Mouse (Mus musculus) liver, embryonic 14.5 days (tissue): Measurements from ENCODE around the gene Rassf7. TPM values are rescaled to one million over a fixed set of nuclear protein-coding genes. Genes with fewer than 3 reads are reported as not detected.
A peak's percentile ranks its signal among the peaks of the same experiment; 100 is the strongest.

Experiments
- ATAC-seq: fragments of 200-750 bp; cut with Nextera tagmentation; 2 replicates; pipeline ENCODE4 v1.8.0; 2017; ENCODE audit warnings: moderate number of reproducible peaks, mild to moderate bottlenecking, moderate library complexity; ENCODE audit not compliant: insufficient read depth
- DNase-seq, 3 experiments: peaks; one replicate each; pipeline ENCODE4 v3.0.0-alpha.2; 2012 to 2013; ENCODE audit warnings: low read depth in 3 of 3, low spot score in 3 of 3
- H3K27ac ChIP-seq: fragments of 300-500 bp; sonication (generic); 2 replicates; pipeline ENCODE4 v1.5.1; 2014; ENCODE audit warnings: moderate library complexity, mild to moderate bottlenecking, control low read depth, inconsistent platforms
- H3K27me3 ChIP-seq: fragments of 300-500 bp; sonication (generic); 2 replicates; pipeline ENCODE4 v1.6.1; 2014; ENCODE audit warnings: mild to moderate bottlenecking, low read length, moderate library complexity; ENCODE audit not compliant: control insufficient read depth, insufficient read depth
- H3K36me3 ChIP-seq: fragments of 300-500 bp; sonication (generic); replicated peaks from 2 replicates; pipeline ENCODE4 v1.6.1; 2014; ENCODE audit warnings: low read depth; ENCODE audit not compliant: control insufficient read depth, insufficient read depth
- H3K4me1 ChIP-seq, 2 experiments: fragments of 200-500 bp in 1 of 2; fragments of 300-500 bp in 1 of 2; sonication (generic) in 1 of 2; replicated peaks; 2 replicates each; pipeline ENCODE4 v1.6.1; 2012 to 2014; ENCODE audit warnings: antibody characterized with exemption in 1 of 2, inconsistent platforms in 1 of 2, low read length in 1 of 2; ENCODE audit not compliant: control insufficient read depth in 2 of 2, insufficient read depth in 2 of 2
- H3K4me2 ChIP-seq: fragments of 300-500 bp; sonication (generic); 2 replicates; pipeline ENCODE4 v1.6.1; 2014; ENCODE audit warnings: low read depth, mild to moderate bottlenecking, control low read depth, moderate library complexity
- H3K4me3 ChIP-seq, 2 experiments: fragments of 200-500 bp in 1 of 2; fragments of 300-500 bp in 1 of 2; sonication (generic) in 1 of 2; 2 replicates each; pipeline ENCODE4 v1.5.1; 2012 to 2014; ENCODE audit warnings: low read depth in 2 of 2, low read length in 2 of 2, mild to moderate bottlenecking in 2 of 2, control low read depth in 1 of 2, inconsistent platforms in 1 of 2, moderate library complexity in 1 of 2; ENCODE audit not compliant: insufficient read depth in 1 of 2
- H3K9ac ChIP-seq: fragments of 300-500 bp; sonication (generic); replicated peaks from 2 replicates; pipeline ENCODE4 v1.6.1; 2014; ENCODE audit warnings: mild to moderate bottlenecking, control low read depth, moderate library complexity
- H3K9me3 ChIP-seq: fragments of 300-500 bp; sonication (generic); 2 replicates; pipeline ENCODE4 v1.6.1; 2016; ENCODE audit warnings: low read length, mixed read lengths; ENCODE audit not compliant: control insufficient read depth
- CTCF ChIP-seq: IDR thresholded peaks from 2 replicates; pipeline ENCODE4 v1.5.1; 2016; ENCODE audit warnings: antibody characterized with exemption, low read depth, control low read depth
- EP300 ChIP-seq: IDR thresholded peaks from 2 replicates; pipeline ENCODE4 v1.6.1; 2016; ENCODE audit warnings: antibody characterized with exemption, low read depth
- WGBS: fragments of 180-500 bp; shearing (Covaris S2); extraction: QIAGEN DNeasy Blood & Tissue Kit; methylation state at CpG from one replicate; pipeline ENCODE4 v1.1.7; 2014; ENCODE audit not compliant: insufficient replicate concordance; 5-methylcytosine and 5-hydroxymethylcytosine counted together
- microRNA counts: library from miRNA; unstranded; fragments of <30 nt; microRNA quantifications from one replicate; lab custom pipeline; 2016
- microRNA-seq: library from miRNA; unstranded; fragments of <30 nt; microRNA quantifications from one replicate; pipeline ENCODE4, GENCODE M21; 2016
- polyA plus RNA-seq, 2 experiments: library from polyadenylated mRNA; depleted of rRNA in 1 of 2; stranded (reverse) in 1 of 2; unstranded in 1 of 2; fragments of >200 nt; fragmentation: Nextera tagmentation in 1 of 2; extraction: Ambion mirVana in 1 of 2; gene quantifications; 2 replicates each; pipeline versions ENCODE4 v1.2.1 to v1.2.3; 2012 to 2014

Rassf7 gene
- polyA plus RNA-seq, 2 experiments = 16.8 to 21.6 TPM

GRCm38 (mm10) chr7:141265739-141266561, 50.3 kb downstream of the Rassf7 start, which contains the start of gene Irf7:
TSS of gene Irf7 (minus strand) at chr7:141266481.
- H3K4me3 ChIP-seq = peak within 1 kb of the TSS; percentile 64 to 97
- WGBS = 4% methylated on average over 25 of the region's 25 CpGs
- ATAC-seq (peak; percentile 78), DNase-seq (peak; percentile 60 to 74 (median 69))
- peak within 1 kb of the TSS; percentile 74 for H3K4me2 ChIP-seq
- H3K27ac ChIP-seq = no peak within 1 kb of the TSS; the same call in 1 of the 2 replicates
- no peaks in the 10 kb centered on the region; the same call in 1 of the 2 replicates for H3K27me3 ChIP-seq
- H3K9me3 ChIP-seq = no peaks in the 10 kb centered on the region
- H3K36me3 ChIP-seq = peaks cover 28% of the 10 kb centered on the region
- H3K4me1 ChIP-seq = peaks cover 13 to 17% of the 10 kb centered on the region in 2 experiments
- TF ChIP-seq CTCF (no peak), EP300 (no peak)
- H3K9ac ChIP-seq = peak within 1 kb of the TSS; percentile 62

MicroRNA genes within 50 kb of the gene (microRNA counts, 519-probe panel; counts per million panel counts)
- 6,333 counts per million, percentile 52 among the panel's probes with 10 or more counts for microRNA mmu-miR-210 (lab: Ali Mortazavi, UCI)

Small RNA genes within 50 kb of the gene (microRNA-seq; reads per million reads assigned to microRNA genes)
- gene Mir210 = 1,144 reads per million, percentile 74 among the genes with 10 or more reads in this experiment

Other genes with a start within 250 kb of the Rassf7 start
- 34.2 and 35.7 TPM in 2 replicates for gene Ifitm1, start 248.6 kb upstream of the Rassf7 start, polyA plus RNA-seq (2012; rRNA removed)
- 20.2 and 30.9 TPM in 2 replicates for gene Ifitm1, start 248.6 kb upstream of the Rassf7 start, polyA plus RNA-seq (2014; fragmentation: Nextera tagmentation; extraction: Ambion mirVana)
- gene Ifitm3, start 205.1 kb upstream of the Rassf7 start, polyA plus RNA-seq (2012; rRNA removed) = 27.8 and 30.8 TPM in 2 replicates
- gene Ifitm3, start 205.1 kb upstream of the Rassf7 start, polyA plus RNA-seq (2014; fragmentation: Nextera tagmentation; extraction: Ambion mirVana) = 61.5 and 73.5 TPM in 2 replicates
- gene Ifitm6, start 197.9 kb upstream of the Rassf7 start, polyA plus RNA-seq (2012; rRNA removed) = 8.3 and 9.2 TPM in 2 replicates
- 6.0 and 9.6 TPM in 2 replicates for gene Ifitm6, start 197.9 kb upstream of the Rassf7 start, polyA plus RNA-seq (2014; fragmentation: Nextera tagmentation; extraction: Ambion mirVana)
- gene Gm17387, start 186.7 kb upstream of the Rassf7 start, polyA plus RNA-seq (2012; rRNA removed) = not detected in 2 replicates
- not detected in 2 replicates for gene Gm17387, start 186.7 kb upstream of the Rassf7 start, polyA plus RNA-seq (2014; fragmentation: Nextera tagmentation; extraction: Ambion mirVana)
- 0.64 and 0.84 TPM in 2 replicates for gene B4galnt4, start 154.8 kb upstream of the Rassf7 start, polyA plus RNA-seq (2012; rRNA removed)
- 0.39 and 0.68 TPM in 2 replicates for gene B4galnt4, start 154.8 kb upstream of the Rassf7 start, polyA plus RNA-seq (2014; fragmentation: Nextera tagmentation; extraction: Ambion mirVana)
- 0.33 and 0.51 TPM in 2 replicates for gene Pkp3, start 137.6 kb upstream of the Rassf7 start, polyA plus RNA-seq (2012; rRNA removed)
- 0.36 and 0.80 TPM in 2 replicates for gene Pkp3, start 137.6 kb upstream of the Rassf7 start, polyA plus RNA-seq (2014; fragmentation: Nextera tagmentation; extraction: Ambion mirVana)
- 9.8 and 10.8 TPM in 2 replicates for gene Sigirr, start 115.3 kb upstream of the Rassf7 start, polyA plus RNA-seq (2012; rRNA removed)
- gene Sigirr, start 115.3 kb upstream of the Rassf7 start, polyA plus RNA-seq (2014; fragmentation: Nextera tagmentation; extraction: Ambion mirVana) = 16.0 and 18.4 TPM in 2 replicates
- 0.30 and 0.53 TPM in 2 replicates for gene Ano9, start 98.1 kb upstream of the Rassf7 start, polyA plus RNA-seq (2012; rRNA removed)
- gene Ano9, start 98.1 kb upstream of the Rassf7 start, polyA plus RNA-seq (2014; fragmentation: Nextera tagmentation; extraction: Ambion mirVana) = 0.24 and 0.27 TPM in 2 replicates
- 72.2 and 72.8 TPM in 2 replicates for gene Ptdss2, start 93.5 kb upstream of the Rassf7 start, polyA plus RNA-seq (2012; rRNA removed)
- 111 and 130 TPM in 2 replicates for gene Ptdss2, start 93.5 kb upstream of the Rassf7 start, polyA plus RNA-seq (2014; fragmentation: Nextera tagmentation; extraction: Ambion mirVana)
- gene Rnh1, start 43.0 kb upstream of the Rassf7 start, polyA plus RNA-seq (2012; rRNA removed) = 26.5 and 29.1 TPM in 2 replicates
- 54.6 and 59.7 TPM in 2 replicates for gene Rnh1, start 43.0 kb upstream of the Rassf7 start, polyA plus RNA-seq (2014; fragmentation: Nextera tagmentation; extraction: Ambion mirVana)
- gene Hras, start 21.9 kb upstream of the Rassf7 start, polyA plus RNA-seq (2012; rRNA removed) = 50.8 and 66.8 TPM in 2 replicates
- 84.4 and 102 TPM in 2 replicates for gene Hras, start 21.9 kb upstream of the Rassf7 start, polyA plus RNA-seq (2014; fragmentation: Nextera tagmentation; extraction: Ambion mirVana)
- gene Lrrc56, start 21.7 kb upstream of the Rassf7 start, polyA plus RNA-seq (2012; rRNA removed) = 15.3 and 20.3 TPM in 2 replicates
- 10.4 and 10.9 TPM in 2 replicates for gene Lrrc56, start 21.7 kb upstream of the Rassf7 start, polyA plus RNA-seq (2014; fragmentation: Nextera tagmentation; extraction: Ambion mirVana)
- gene Lmntd2, start 1.8 kb upstream of the Rassf7 start, polyA plus RNA-seq (2012; rRNA removed) = 2.0 and 2.3 TPM in 2 replicates
- gene Lmntd2, start 1.8 kb upstream of the Rassf7 start, polyA plus RNA-seq (2014; fragmentation: Nextera tagmentation; extraction: Ambion mirVana) = 0.25 and 0.66 TPM in 2 replicates
- gene Phrf1, start 12.9 kb downstream of the Rassf7 start, polyA plus RNA-seq (2012; rRNA removed) = 10.4 and 14.1 TPM in 2 replicates
- gene Phrf1, start 12.9 kb downstream of the Rassf7 start, polyA plus RNA-seq (2014; fragmentation: Nextera tagmentation; extraction: Ambion mirVana) = 25.7 and 28.3 TPM in 2 replicates
- 4.6 and 5.4 TPM in 2 replicates for gene Irf7, start 50.6 kb downstream of the Rassf7 start, polyA plus RNA-seq (2012; rRNA removed)
- gene Irf7, start 50.6 kb downstream of the Rassf7 start, polyA plus RNA-seq (2014; fragmentation: Nextera tagmentation; extraction: Ambion mirVana) = 4.8 and 5.1 TPM in 2 replicates
- gene Cdhr5, start 60.9 kb downstream of the Rassf7 start, polyA plus RNA-seq (2012; rRNA removed) = 0.07 and 0.11 TPM in 2 replicates
- gene Cdhr5, start 60.9 kb downstream of the Rassf7 start, polyA plus RNA-seq (2014; fragmentation: Nextera tagmentation; extraction: Ambion mirVana) = 0.24 and 0.27 TPM in 2 replicates
- 0.16 TPM in 1 of 2 replicates, not detected in the other for gene Sct, start 63.3 kb downstream of the Rassf7 start, polyA plus RNA-seq (2012; rRNA removed)
- gene Sct, start 63.3 kb downstream of the Rassf7 start, polyA plus RNA-seq (2014; fragmentation: Nextera tagmentation; extraction: Ambion mirVana) = 0.22 and 0.30 TPM in 2 replicates
- not detected in 2 replicates for gene Drd4, start 76.1 kb downstream of the Rassf7 start, polyA plus RNA-seq (2012; rRNA removed)
- gene Drd4, start 76.1 kb downstream of the Rassf7 start, polyA plus RNA-seq (2014; fragmentation: Nextera tagmentation; extraction: Ambion mirVana) = not detected in 2 replicates
- gene Deaf1, start 111.8 kb downstream of the Rassf7 start, polyA plus RNA-seq (2012; rRNA removed) = 6.9 and 7.8 TPM in 2 replicates
- gene Deaf1, start 111.8 kb downstream of the Rassf7 start, polyA plus RNA-seq (2014; fragmentation: Nextera tagmentation; extraction: Ambion mirVana) = 11.1 and 13.6 TPM in 2 replicates
- 10.7 and 13.6 TPM in 2 replicates for gene Tmem80, start 111.9 kb downstream of the Rassf7 start, polyA plus RNA-seq (2012; rRNA removed)
- 11.3 and 13.0 TPM in 2 replicates for gene Tmem80, start 111.9 kb downstream of the Rassf7 start, polyA plus RNA-seq (2014; fragmentation: Nextera tagmentation; extraction: Ambion mirVana)
- 7.9 and 8.3 TPM in 2 replicates for gene Eps8l2, start 123.0 kb downstream of the Rassf7 start, polyA plus RNA-seq (2012; rRNA removed)
- 6.6 and 7.7 TPM in 2 replicates for gene Eps8l2, start 123.0 kb downstream of the Rassf7 start, polyA plus RNA-seq (2014; fragmentation: Nextera tagmentation; extraction: Ambion mirVana)
- gene Taldo1, start 176.3 kb downstream of the Rassf7 start, polyA plus RNA-seq (2012; rRNA removed) = 212 and 266 TPM in 2 replicates
- gene Taldo1, start 176.3 kb downstream of the Rassf7 start, polyA plus RNA-seq (2014; fragmentation: Nextera tagmentation; extraction: Ambion mirVana) = 427 and 428 TPM in 2 replicates
- 13.8 and 16.9 TPM in 2 replicates for gene Gatd1, start 198.3 kb downstream of the Rassf7 start, polyA plus RNA-seq (2012; rRNA removed)
- gene Gatd1, start 198.3 kb downstream of the Rassf7 start, polyA plus RNA-seq (2014; fragmentation: Nextera tagmentation; extraction: Ambion mirVana) = 8.7 and 10.3 TPM in 2 replicates
- 0.09 TPM in 1 of 2 replicates, not detected in the other for gene Cend1, start 213.6 kb downstream of the Rassf7 start, polyA plus RNA-seq (2012; rRNA removed)
- gene Cend1, start 213.6 kb downstream of the Rassf7 start, polyA plus RNA-seq (2014; fragmentation: Nextera tagmentation; extraction: Ambion mirVana) = not detected in 2 replicates
- gene Slc25a22, start 222.0 kb downstream of the Rassf7 start, polyA plus RNA-seq (2012; rRNA removed) = 19.6 and 23.8 TPM in 2 replicates
- gene Slc25a22, start 222.0 kb downstream of the Rassf7 start, polyA plus RNA-seq (2014; fragmentation: Nextera tagmentation; extraction: Ambion mirVana) = 11.0 and 13.5 TPM in 2 replicates
- 15.5 and 18.7 TPM in 2 replicates for gene Pidd1, start 228.2 kb downstream of the Rassf7 start, polyA plus RNA-seq (2012; rRNA removed)
- 6.1 and 9.4 TPM in 2 replicates for gene Pidd1, start 228.2 kb downstream of the Rassf7 start, polyA plus RNA-seq (2014; fragmentation: Nextera tagmentation; extraction: Ambion mirVana)
- 328 and 661 TPM in 2 replicates for gene Rplp2, start 231.5 kb downstream of the Rassf7 start, polyA plus RNA-seq (2012; rRNA removed)
- 942 and 950 TPM in 2 replicates for gene Rplp2, start 231.5 kb downstream of the Rassf7 start, polyA plus RNA-seq (2014; fragmentation: Nextera tagmentation; extraction: Ambion mirVana)
- gene Pnpla2, start 239.3 kb downstream of the Rassf7 start, polyA plus RNA-seq (2012; rRNA removed) = 6.7 TPM in 2 replicates
- 9.0 and 9.4 TPM in 2 replicates for gene Pnpla2, start 239.3 kb downstream of the Rassf7 start, polyA plus RNA-seq (2014; fragmentation: Nextera tagmentation; extraction: Ambion mirVana)
- 1.3 and 2.6 TPM in 2 replicates for gene Cracr2b, start 245.2 kb downstream of the Rassf7 start, polyA plus RNA-seq (2012; rRNA removed)
- 0.89 and 1.9 TPM in 2 replicates for gene Cracr2b, start 245.2 kb downstream of the Rassf7 start, polyA plus RNA-seq (2014; fragmentation: Nextera tagmentation; extraction: Ambion mirVana)